Mouse (Mus musculus) CH12F3 (cell line): ENCODE measurements around the gene Tbx6.

Source experiments
- in situ Hi-C: fragments of 300-500 bp; cut with MboI; formaldehyde crosslinking; loops from 2 replicates; pipeline ENCODE4 v1.14.3; 2020; ENCODE audit warnings: low sequenced_read_pairs

The Tbx6 gene

DNA sequence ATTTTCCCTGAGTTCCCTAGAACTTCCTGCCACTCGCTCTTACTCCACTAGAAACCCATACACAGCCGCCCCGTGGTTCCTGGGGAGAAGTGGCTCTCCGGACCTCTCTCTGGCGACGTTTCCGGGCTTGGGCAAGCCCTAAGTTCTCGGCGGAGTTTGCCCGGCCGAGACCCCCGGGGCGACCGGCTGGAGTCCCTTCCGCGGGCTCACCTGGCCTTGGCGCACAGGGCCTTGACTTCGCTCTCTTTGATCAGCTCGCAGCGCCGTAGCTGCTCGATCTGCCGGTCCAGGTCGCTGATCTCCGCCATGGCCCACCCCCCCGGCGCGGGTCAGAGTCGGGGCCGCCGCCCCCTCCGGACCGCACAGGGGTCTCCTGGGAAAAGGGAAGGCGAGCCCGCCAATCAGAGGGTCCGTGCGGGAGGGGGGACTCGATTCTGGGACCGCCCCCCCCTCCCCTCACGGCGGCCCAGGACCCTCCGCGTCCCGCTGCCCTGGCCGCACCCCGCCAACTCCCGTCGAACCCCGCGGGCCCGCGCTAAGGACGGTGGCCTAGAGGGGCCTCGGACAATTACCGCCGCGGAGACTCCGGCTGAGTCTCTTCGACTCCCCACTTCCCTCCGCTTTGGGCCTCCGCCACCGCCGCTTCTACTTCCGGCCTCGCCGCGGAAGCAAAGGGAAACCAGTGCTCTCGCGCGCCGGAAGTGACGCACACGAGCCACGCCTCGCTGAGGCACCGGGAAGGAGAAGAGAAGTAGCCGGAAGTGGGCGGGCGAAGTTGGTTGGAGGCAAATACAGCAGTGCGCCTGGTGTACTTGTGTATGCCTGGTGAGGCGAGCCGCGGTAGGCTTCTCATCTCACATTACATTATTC, 10.8 kb downstream of the Tbx6 start, which contains the start of gene Ppp4c:
Gene Ppp4c, minus strand, starts transcription at position 646 of the 870 bp plus-strand sequence.
- in situ Hi-C loops = no loop called here

DNA sequence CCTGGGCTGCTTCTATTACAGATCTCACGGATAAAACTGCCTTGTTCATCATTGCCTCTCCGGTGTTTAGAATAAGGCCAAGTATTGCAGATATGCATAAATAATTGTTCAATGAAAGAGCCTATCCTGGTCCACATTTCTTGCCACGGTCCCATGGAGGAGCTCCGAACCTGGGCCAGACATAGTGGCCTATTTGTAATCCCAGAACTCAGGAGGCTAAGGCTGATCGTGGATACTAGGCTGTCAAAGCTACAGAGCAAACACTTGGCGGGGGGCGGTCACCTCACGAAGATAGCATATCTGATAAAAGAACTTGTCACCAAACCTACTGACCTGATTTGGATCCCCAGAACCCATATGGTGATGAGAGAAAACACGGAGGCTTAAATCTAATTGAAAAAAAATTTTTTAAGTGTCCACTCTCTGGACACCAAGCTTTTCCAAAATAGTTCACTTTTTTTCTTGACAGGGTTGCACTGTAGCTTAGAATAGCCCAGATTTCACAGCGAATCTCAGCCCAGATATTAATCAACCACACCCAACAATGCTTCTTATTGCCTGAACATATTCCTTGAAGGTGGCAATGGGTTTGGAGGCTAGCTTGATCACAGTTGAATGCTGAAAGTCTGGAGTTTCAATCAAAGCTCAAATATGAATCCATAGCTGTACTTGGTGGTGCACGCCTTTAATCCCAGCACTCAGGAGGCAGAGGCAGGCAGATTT, 11.6 kb downstream of the Tbx6 start:
- in situ Hi-C loops = no loop called here

DNA sequence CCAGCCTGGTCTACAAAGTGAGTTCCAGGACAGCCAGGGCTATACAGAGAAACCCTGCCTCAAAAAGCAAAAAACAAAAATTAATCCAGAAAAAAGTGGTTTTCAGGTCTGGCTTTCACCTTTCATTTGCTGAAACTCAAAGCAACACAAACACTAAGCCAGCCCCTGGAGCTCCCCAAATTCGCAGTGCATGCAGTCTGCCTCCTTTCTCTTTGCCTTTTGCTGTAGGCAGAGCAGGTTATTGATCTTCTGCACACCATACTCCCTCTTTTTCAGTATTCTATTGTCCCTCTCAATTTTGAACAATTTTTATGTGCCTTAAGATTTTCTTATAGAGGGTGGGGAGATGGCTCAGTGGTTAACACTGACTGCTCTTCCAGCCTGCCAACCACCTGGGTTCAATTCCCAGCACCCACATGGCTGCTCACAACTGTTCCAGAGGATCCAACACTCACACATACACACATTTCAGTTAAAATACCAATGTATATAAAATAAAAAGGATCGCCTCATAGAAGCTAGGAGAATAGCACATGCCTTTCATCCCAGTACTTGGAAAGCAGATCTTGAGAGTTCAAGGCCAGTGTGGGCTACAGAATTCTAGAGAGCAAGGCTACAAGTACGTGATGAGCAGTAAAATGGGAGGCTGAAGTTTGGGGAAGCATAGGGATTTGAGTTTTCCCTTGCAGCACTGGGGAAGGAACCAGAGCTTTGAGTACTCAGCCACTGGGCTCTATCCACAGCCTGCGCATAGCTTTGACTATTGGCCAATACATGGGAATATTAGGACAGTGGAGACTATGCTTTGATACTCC, 12.4 kb downstream of the Tbx6 start:
- in situ Hi-C loops = no loop called here

DNA sequence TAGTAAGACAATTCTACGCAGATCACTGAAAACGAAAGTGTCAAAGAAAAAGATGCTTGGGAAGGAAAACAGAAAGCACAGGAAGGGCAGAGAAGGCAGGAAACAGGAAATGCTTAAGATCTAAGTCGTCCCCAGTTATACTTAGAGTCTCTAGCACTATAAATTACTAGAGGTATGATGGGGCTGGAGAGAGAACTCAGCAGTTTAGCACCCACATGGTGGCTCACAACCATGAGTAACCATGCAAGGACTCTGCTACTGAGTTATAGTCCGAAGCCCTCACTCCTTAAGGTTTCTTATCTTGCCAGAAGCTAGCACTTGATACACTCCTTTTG, 13.0 kb downstream of the Tbx6 start:
- in situ Hi-C loops = no loop called here

DNA sequence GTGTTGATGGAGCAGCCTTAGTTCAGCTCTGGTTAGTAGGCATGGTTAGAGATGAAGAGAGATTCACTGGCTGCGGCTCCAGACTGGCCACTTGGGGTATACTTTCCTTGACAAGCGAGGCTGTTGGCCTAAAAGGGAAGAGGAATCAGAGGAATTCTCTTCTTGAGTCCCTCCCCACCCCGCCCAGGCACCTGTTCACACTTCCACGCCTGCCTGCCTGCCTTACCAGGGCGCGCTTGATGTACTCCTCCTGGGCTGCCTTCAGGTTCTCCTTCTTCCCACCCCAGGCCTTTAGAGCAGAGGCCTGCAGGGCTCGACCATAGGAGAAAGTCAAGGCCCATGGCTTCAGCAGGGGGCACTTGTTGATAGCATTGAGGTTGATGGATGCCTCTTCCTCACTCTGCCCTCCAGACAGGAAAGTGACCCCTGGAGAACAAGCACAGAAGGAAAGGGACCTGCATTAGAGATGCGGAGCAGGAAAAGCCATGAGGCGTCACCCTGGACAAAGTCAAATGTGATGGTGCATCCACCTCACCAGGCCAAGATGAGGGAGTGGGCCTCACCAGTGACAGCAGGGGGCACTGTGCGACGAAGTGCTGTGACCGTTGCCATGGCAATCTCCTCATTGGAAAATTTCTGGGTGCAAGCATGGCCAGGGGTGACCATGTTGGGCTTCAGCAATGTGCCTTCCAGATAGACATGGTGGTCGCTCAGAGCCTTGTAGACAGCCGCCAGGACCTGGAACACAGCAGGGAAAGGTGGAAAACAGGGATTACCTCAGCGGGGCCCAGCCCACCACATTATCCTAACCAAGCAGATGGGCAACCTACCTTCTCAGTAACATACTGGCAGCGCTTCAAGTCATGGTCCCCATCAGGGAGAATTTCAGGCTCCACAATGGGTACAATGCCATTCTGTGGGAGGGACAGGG, 14.4 kb downstream of the Tbx6 start:
- in situ Hi-C loops = no loop called here

DNA sequence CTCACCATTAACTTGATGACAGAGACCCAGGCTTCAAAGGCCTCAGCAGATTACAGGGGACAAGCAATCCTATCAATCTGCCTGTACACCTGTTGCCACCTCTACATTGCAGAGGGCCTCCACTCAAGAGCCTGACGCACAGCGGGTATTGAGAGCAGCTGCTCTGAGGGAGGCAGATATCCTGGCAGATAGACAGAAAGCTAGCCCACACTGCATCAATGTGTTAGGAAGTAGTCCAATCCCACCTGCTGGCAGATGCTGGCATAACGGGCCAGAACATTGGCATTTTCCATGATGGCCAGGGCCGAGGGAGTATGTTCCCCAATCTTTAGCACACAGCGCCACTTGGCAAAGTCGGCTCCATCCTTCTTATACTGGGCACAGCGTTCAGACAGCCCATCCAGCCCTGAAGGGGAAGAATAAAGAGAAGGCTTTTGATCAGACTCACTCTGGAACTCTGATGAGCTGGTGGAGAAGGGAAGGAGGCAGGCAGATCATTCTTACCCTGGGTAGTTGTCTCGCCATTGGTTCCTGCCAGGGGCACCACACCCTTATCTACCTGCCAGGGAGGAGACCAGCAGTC, 15.2 kb downstream of the Tbx6 start:
- in situ Hi-C loops = no loop called here

DNA sequence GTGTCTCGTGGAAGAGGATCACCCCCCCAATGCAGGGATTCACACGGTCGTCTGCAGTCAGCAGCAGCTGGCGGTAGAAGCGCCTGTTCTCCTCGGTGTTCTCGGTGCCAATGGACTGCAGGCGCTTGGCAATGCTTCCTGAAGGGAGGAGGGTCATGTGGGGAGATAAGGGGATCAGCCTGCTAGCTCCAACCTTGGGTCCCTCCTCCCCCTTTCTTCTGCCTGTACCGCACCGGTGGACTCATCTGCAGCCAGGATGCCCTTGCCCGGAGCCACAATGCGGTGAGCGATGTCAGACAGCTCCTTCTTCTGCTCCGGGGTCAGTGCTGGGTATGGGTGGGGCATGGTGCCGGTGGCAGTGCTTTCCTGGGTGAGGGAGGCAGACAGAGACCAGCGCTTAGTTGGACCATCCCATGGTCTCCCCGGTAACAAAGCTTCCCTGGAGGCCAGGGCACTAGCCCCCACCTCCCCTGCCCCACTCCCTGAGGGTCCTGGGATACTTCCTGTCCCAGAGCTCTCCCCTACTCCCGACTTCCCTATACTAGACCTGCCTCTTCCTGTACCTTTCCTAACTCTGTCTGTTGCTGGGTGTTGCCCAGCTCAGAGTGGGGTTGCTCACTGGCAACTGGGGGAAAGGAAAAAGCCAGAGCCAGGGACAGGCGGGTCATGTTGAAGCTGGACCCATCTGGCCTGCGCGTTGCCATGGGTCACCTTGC, 16.3 kb downstream of the Tbx6 start, which contains the start of gene Fam57b:
Gene Fam57b, plus strand, starts transcription at position 258 of the 716 bp plus-strand sequence.
- in situ Hi-C loops = no loop called here

DNA sequence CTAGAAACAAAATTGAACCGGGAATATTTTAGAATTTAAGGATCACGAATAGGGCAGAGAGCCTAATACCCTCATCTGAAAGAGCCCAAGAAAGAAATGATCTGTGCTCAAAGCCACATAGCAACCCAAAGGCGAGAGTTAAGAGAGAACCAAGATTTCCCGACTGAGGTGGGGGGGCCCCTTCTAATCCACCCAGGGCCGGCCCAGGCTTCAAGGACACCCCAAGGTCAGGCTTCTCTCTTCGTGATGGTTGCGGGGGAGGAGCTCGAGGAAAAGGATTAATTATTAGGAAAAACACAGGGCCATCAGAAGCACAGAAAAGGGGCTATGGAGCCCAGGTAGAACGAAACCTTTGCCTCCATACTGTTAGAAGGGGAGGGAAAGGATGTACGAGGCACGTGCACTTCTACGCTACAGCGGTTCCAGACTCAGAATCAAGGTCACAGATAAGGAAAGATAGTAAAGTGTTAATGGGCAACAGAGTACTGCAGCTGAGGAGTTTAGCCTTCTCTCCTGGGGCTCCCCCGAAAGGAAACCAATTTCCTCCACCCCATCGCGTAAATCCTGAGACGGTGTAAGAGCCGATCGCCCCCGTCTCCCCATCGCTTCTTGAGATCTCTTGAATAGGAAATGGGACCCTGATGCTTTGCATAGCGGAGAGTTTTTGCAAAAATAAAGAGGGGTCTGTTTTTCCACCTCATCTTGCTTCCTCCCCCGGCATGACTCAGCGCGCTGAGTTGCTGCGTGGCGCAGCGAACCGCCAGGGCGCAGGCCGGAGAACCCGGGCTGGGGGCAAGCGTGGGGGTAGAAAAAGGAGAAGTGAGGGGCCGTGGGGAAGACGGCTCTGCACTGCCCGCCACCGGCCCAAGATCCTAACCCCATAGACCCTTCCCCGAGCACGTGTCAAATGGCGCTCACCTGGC, 17.1 kb downstream of the Tbx6 start:
- in situ Hi-C loops = no loop called here

DNA sequence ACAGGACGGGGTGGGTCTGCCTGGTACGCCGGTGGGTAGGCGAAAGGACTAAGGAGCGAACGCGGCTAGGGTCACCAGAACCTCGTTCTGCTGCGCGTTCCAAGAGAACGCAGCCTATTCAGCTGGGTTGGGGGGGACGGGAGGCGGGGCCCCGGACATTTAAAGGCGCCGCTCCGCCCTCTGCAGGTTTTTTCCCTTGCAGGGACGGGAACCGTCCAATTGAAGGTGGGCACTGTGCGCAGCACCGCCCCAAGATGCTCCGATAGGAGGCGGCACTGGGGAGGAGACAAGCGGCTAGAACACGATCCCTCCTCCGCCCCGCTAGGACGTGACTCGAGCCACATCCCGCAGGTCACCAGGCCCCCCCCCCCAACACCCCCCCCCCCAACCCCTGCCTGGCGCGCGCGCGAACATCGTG, 17.8 kb downstream of the Tbx6 start:
- in situ Hi-C loops = no loop called here

DNA sequence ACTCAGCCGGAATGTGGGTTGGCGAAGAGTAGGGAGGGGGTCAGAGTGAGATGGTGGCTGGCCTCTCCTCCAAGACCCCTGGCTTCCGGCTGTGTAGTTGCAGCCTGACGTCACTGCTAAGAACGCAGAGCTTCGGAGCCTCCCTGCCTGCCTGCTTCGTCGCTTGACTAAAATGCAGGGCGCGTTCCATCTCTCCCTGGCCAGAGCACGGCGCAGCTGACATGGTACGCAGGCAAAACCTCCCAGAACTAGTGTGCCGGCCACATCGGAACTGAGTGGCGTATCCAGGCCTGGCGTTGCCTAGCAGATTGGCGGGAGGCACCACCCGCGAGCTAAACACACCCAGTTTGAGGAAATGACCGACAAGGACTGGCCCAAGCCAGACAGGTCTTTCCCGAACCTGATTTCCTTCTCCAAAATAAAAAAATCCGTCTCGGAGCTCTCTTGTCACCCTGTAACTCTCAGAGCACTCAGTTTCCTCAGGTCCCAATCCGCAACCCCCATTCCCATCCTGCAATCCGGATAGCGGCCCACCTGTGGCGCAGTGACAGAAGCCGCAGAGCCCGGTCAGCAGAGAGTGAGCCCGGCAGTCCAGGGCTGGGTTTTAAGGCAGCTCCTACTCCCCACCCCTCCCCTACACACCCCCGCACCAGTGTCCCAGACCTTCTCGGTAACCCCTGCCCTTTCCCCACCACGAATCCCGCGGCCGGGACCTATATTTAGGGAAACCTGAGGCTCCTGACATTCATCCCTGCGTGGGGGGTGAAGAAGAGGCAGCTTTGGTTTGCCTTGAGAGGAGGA, 18.4 kb downstream of the Tbx6 start:
- in situ Hi-C loops = no loop called here

DNA sequence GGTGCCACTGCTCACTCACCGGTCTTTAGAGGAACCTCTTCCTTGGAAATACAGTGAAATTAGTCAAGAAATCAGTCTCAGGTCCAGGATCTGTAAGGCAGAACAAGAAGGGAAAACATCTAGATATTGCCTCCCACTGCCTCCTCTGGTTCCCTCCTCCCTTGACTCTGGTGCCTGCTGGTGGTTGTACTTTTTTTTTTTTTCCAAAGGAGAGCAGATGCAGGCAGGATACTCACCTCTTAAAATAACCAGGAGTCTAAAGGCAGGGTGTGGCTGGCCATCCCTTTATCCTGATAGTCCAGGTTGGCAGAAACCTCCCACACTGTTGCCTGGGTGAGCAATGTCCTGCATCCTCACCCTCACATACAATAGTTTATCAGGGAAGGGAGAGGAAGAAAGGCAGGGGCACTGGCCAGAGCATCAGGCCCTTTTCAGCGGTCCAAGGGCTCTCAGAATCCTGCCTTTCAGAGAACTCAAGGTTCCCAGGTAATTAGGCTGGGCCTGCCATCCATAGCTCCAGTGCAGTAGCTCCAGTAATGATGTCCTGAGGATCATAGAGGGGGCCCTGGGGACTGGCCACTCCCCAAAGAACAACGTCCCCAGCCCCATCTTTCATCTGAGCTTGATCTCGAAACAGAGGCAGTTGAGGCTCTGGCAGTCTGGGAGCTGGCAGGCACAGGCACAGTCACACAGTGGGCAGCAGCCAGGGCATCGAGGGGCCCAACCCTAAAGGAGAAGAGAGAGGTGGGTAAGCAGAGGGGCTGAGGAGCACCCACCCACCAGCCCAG, 19.2 kb downstream of the Tbx6 start:
- in situ Hi-C loops = no loop called here

DNA sequence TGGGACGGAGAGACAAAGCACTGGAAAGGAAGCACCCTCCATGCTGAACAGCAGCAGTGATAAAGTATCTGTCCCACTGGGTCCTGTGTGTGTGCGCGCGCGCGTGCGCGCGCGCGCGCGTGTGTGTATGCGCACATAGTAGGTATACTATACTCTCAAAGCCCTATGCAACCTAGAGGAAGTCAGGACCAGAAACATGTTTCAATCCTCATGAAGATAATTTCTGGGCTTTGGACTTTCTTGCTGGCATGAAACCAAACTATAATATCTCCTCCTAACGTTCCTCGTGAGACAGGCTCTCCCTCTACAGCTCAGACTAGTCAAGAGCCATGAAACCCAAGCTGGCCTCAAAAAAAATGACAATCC, 19.8 kb downstream of the Tbx6 start:
- in situ Hi-C loops = no loop called here

DNA sequence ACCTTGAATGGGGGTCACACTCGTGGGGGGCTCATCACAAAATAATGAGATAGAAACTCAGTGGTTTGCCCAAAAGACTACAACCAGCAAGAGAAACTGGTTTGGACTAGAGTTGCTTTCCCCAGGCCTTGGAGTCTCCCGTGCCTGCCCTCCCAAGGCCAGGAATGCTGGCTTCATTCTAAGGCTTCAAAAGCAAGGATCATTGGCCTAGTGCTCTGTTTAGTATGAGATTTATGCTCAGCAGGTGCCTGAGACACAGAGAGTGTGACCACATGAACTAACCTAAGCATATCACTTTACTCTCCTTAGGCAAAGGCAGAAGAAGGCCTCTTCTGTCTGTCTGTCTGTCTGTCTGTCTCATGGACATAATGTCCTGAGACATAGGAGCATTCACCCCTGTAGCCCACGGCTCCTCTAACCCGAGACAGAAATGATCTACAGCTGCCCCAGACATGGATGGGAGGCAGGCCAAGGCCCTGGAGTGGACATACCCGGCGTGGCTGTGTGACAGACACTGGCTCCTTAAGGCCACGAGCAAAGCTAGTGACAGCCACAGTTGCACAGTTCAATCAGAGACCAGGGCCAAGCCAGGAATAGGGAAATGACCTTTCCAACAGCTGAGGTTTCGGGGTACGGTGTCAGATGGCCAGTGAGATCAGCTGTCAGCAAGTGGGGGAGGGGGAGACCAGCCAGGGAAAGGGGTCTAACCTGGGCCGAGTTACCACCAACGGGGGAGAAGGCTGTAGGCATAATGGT, 21.0 kb downstream of the Tbx6 start:
- in situ Hi-C loops = no loop called here

DNA sequence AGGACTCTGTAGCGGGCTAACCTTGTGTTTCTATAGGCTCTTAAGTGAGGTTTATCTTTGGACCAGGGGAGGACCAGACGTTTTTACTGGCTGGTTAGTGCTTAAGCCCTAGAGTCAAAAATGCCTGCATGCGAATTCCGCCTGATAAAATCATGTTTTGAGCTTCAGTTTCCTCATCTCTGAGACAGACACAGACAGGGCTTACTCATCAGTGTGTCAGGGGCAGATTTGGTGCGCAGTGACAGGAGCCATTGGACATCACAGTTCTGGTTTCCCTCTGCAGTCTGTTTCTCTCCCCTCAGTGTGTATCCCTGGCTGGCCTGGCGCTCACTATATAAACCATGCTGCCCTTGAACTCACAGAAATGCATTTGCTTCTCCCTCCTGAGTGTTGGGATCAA, 21.9 kb downstream of the Tbx6 start:
- in situ Hi-C loops = no loop called here

DNA sequence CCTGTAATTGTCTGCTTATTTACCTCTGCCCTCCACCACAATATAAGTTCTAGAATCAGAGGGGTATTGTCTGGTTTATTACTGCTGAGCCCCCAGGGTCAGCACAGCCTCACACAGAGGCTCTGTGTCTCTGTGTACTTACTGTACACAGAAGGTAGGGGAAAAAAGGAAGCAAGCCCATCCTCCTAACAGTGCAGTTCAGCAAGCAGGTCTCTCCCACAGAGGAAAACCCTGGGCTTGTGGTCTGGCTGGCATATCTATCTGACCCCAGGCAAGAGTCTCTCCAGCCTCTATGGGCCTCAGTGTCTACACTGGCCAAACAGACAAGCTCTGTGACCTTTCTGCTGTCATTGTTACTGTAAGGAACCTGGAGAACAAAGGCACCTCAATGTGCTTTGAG, 22.5 kb downstream of the Tbx6 start:
- in situ Hi-C loops = no loop called here

DNA sequence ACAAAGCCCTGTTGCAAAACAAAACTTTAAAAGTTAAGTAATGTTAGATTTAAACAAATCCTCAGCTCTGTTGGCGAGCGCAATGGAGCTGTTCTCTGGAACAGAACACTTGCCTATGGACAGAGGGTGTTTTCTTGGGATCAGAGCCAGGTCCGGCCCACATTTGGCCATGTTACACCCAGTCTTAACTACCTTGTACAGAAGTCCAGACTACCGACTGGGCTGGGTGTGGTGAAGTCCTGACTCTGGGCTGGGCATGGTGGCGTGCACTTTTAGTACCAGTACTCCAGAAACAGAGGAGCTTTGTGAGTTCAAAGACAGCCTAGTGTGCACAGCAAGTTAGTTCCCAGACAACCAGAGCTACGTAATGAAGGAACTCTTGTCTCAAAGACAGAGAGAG, 25.7 kb downstream of the Tbx6 start:
- in situ Hi-C loops = no loop called here
